Mouse (Mus musculus): ENCODE data around the gene Galns.

Galns gene

GRCm38 (mm10) chr8:122611295-122612133, at the start of gene Galns, which contains the start of gene Trappc2l:
TSS of gene Galns (minus strand) at chr8:122611463.
TSS of gene Trappc2l (plus strand) at chr8:122611640.
- peak; percentile 99 for DNase-seq

- DNase-seq = no peak
These were observed 48.8 kb upstream of the Galns start for GRCm38 (mm10) chr8:122660022-122660421.

GRCm38 (mm10) chr8:122658807-122659160, 47.5 kb upstream of the Galns start:
- DNase-seq = no peak

- peak; percentile 86 for DNase-seq
These were observed 47.0 kb upstream of the Galns start for GRCm38 (mm10) chr8:122658149-122658806.

GRCm38 (mm10) chr8:122656056-122656999, 45.1 kb upstream of the Galns start:
- DNase-seq = no peak

GRCm38 (mm10) chr8:122654768-122655167, 43.5 kb upstream of the Galns start:
- DNase-seq = no peak

- DNase-seq = no peak
These were observed 41.4 kb upstream of the Galns start for GRCm38 (mm10) chr8:122652643-122653042.

- no peak for DNase-seq
These were observed 40.2 kb upstream of the Galns start for GRCm38 (mm10) chr8:122651326-122651921.

- DNase-seq = no peak
These were observed 37.1 kb upstream of the Galns start for GRCm38 (mm10) chr8:122648192-122648970.

- DNase-seq = no peak
These were observed 35.1 kb upstream of the Galns start for GRCm38 (mm10) chr8:122646337-122646736.

GRCm38 (mm10) chr8:122644175-122644954, 33.1 kb upstream of the Galns start:
- DNase-seq = no peak

- no peak for DNase-seq
These were observed 30.8 kb upstream of the Galns start for GRCm38 (mm10) chr8:122642071-122642470.

- no peak for DNase-seq
These were observed 30.1 kb upstream of the Galns start for GRCm38 (mm10) chr8:122641406-122641805.

GRCm38 (mm10) chr8:122640825-122641224, 29.6 kb upstream of the Galns start:
- DNase-seq = no peak

- DNase-seq = peak; percentile 66
These were observed 28.4 kb upstream of the Galns start for GRCm38 (mm10) chr8:122639521-122640248.

GRCm38 (mm10) chr8:122638601-122639000, 27.3 kb upstream of the Galns start:
- no peak for DNase-seq

GRCm38 (mm10) chr8:122637230-122637629, 26.0 kb upstream of the Galns start:
- DNase-seq = no peak

- no peak for DNase-seq
These were observed 25.5 kb upstream of the Galns start for GRCm38 (mm10) chr8:122636803-122637175.

GRCm38 (mm10) chr8:122635878-122636802, 24.9 kb upstream of the Galns start:
- no peak for DNase-seq

All from embryo, embryonic 11 days (tissue).